Mouse (Mus musculus) heart, adult 2 months (tissue): Measurements from ENCODE around the gene Slc15a2. TPM values are rescaled to one million over a fixed set of nuclear protein-coding genes. Genes with fewer than 3 reads are reported as not detected.
A peak's percentile ranks its signal among the peaks of the same experiment; 100 is the strongest.

ENCODE experiments used
- DNase-seq, 2 experiments: peaks; one replicate each; pipeline ENCODE4 v3.0.0; 2021
- H3K27ac ChIP-seq: fragments of 200-600 bp; 2 replicates; pipeline ENCODE4 v1.8.1; 2022
- H3K27me3 ChIP-seq: fragments of 200-500 bp; 2 replicates; pipeline ENCODE4 v1.6.1; 2012; ENCODE audit warnings: mild to moderate bottlenecking, low read length, inconsistent platforms, mixed read lengths; ENCODE audit not compliant: control insufficient read depth, insufficient read depth
- H3K36me3 ChIP-seq: fragments of 200-500 bp; 2 replicates; pipeline ENCODE4 v1.6.1; 2012; ENCODE audit warnings: low read length, inconsistent platforms; ENCODE audit not compliant: control insufficient read depth, insufficient read depth
- H3K4me1 ChIP-seq: fragments of 200-500 bp; 2 replicates; pipeline ENCODE4 v1.6.1; 2011; ENCODE audit warnings: low read length; ENCODE audit not compliant: control insufficient read depth, insufficient read depth
- H3K4me3 ChIP-seq: fragments of 200-600 bp; 2 replicates; pipeline ENCODE4 v1.8.1; 2022
- H3K79me2 ChIP-seq: fragments of 200-500 bp; replicated peaks from 2 replicates; pipeline ENCODE4 v1.6.1; 2012; ENCODE audit warnings: mild to moderate bottlenecking, inconsistent platforms, low read length, moderate library complexity, mixed read lengths; ENCODE audit not compliant: control insufficient read depth, insufficient read depth
- H3K9ac ChIP-seq: fragments of 200-500 bp; 2 replicates; pipeline ENCODE4 v1.6.1; 2012; ENCODE audit warnings: low read depth, mild to moderate bottlenecking, control low read depth, inconsistent platforms, low read length, mixed read lengths
- CTCF ChIP-seq: fragments of 200-600 bp; IDR thresholded peaks from 2 replicates; pipeline ENCODE4 v1.8.1; 2022; ENCODE audit warnings: antibody characterized with exemption, mild to moderate bottlenecking, moderate library complexity
- EP300 ChIP-seq: fragments of 200-500 bp; IDR thresholded peaks from 2 replicates; pipeline ENCODE4 v1.6.1; 2011; ENCODE audit warnings: low read depth, low read length, control low read depth; ENCODE audit not compliant: insufficient read depth
- POLR2A ChIP-seq: fragments of 200-500 bp; IDR thresholded peaks from 2 replicates; pipeline ENCODE4 v1.6.1; 2011; ENCODE audit warnings: mild to moderate bottlenecking, low read depth, low read length, control low read depth; ENCODE audit not compliant: insufficient read depth
- WGBS: fragments of 180-500 bp; shearing (Covaris S2); methylation state at CpG from one replicate; pipeline ENCODE4 v1.1.7; 2018; 5-methylcytosine and 5-hydroxymethylcytosine counted together
- intact Hi-C: fragments of 180-260 bp; cut with DNase I; formaldehyde crosslinking; loops from one replicate; pipeline ENCODE4 v1.15.1; 2025
- polyA plus RNA-seq: library from polyadenylated mRNA; depleted of rRNA; stranded (reverse); fragments of >200 nt; gene quantifications from 2 replicates; pipeline ENCODE4 v1.2.3, GENCODE M21; 2012
- total RNA-seq, 2 experiments: library from RNA; stranded (reverse); gene quantifications; 2 replicates each; pipeline ENCODE4 v1.2.3; 2021

The Slc15a2 gene
- total and polyA plus RNA-seq, 3 experiments: 1.6 to 3.3 (median 2.2) TPM

DNA sequence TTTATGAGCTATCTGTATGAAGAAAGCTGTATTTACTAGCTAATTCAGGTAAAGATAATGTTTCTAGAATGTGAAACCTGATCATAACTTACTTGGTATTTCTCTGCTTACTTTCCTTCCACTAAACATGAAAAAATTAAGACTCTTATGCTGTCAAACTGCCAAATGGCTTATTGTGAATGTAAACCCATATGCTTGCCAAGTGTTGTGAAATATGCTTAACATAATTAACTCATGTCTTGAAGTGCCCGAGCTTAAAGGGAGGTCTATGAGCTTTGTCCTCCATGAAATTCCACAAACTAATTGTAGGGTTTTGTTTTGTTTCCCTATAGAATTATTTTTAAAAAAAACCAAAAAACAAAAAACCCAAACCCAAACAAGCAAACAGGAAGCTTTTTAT, 50.9 kb downstream of the Slc15a2 start:
- intact Hi-C loops: no loop called here
- Histone ChIP-seq H3K9ac (no peak overlapping the region), H3K4me1 (no peaks in the 10 kb centered on the region), H3K36me3 (no peaks in the 10 kb centered on the region), H3K4me3 (no peak overlapping the region), H3K79me2 (no peaks in the 10 kb centered on the region), H3K27me3 (0 out of 2 replicates have a peak, but pooled peaks cover 2% of the 10 kb centered on the region), H3K27ac (no peak overlapping the region)
- DNase-seq: no peak
- WGBS: 44% methylated on average over 1 of the region's 1 CpGs
- TF ChIP-seq EP300 (no peak), CTCF (no peak), POLR2A (no peak)

DNA sequence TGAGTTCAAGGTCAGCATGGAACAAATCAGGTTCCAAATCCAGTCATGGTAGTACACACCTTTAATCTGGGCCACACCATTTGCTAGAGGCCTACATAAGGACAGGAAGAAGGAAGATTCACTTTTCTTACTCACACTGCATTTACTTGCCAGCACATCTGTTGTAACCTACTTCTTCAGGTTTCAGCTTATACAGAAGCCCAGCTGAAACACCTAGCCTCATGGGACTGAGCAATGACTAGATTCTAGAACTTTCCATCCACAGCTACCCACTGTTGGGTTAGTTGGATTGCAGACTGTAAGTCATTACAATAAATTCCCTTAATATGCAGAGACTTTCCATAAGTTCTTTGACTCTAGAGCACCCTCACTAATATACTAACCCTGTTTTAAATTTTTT, 52.2 kb downstream of the Slc15a2 start:
- Histone ChIP-seq H3K79me2 (no peaks in the 10 kb centered on the region), H3K36me3 (no peaks in the 10 kb centered on the region), H3K27ac (no peak overlapping the region), H3K4me3 (no peak overlapping the region), H3K9ac (no peak overlapping the region), H3K4me1 (no peaks in the 10 kb centered on the region), H3K27me3 (0 out of 2 replicates have a peak, but pooled peaks cover 2% of the 10 kb centered on the region)
- no peak for DNase-seq
- intact Hi-C loops: no loop called here
- TF ChIP-seq POLR2A (no peak), CTCF (no peak), EP300 (no peak)

DNA sequence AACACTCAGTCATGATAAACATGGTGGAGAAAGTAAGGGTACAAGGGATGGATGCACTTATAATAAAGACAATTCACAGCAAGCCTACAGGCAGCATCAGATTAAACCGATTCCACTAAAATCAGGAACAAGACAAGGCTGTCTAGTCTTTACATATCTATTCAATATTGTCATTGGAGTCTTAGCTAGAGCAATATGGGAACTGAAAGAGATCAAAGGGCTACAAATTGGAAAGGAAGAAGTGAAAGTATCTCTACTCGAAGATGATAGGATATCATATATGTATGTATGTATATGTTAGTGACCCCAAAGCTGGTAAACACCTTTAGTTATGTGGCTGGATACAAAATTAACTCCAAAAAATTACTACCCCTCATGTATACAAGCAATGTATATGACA, 55.8 kb downstream of the Slc15a2 start:
- intact Hi-C loops: loop anchor here (5.0 kb wide), 1 partner anchor 88 kb away; no protein-coding TSS in a partner anchor
- H3K4me1 ChIP-seq: no peaks in the 10 kb centered on the region
- no peak overlapping the region for H3K4me3 ChIP-seq
- H3K27me3 ChIP-seq: no peaks in the 10 kb centered on the region
- no peaks in the 10 kb centered on the region for H3K79me2 ChIP-seq
- no peak overlapping the region for H3K27ac ChIP-seq
- no peak overlapping the region for H3K9ac ChIP-seq
- WGBS: 76% methylated on average over 2 of the region's 2 CpGs
- H3K36me3 ChIP-seq: no peaks in the 10 kb centered on the region
- TF ChIP-seq POLR2A (no peak), EP300 (no peak), CTCF (no peak)
- DNase-seq: no peak

DNA sequence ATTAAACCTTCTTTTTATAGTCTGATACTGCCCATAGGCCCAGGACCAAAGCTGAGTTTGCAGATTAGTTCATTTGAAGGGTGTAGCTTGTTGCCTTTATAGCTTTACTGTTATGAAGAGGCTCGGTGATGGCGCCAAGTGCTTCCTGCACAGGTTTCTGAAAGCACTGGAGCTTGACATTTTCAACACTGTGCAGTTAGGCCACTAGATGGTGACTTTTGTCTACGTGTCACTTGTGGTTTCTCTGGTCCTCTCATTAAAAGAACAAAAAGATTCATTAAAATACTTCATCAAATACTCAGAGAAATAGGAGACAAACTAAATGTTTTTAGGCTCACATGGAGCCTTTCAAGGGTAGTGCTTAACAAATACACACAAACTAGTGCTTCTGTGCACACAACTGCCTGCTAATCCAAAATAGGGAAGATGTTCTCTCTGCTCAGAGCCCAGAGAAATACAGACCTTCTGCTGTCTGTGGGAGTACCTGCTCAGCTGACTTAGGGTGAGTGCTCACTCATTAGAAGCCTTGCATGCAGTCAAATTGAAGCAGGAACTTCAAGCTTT, 60.8 kb downstream of the Slc15a2 start:
- H3K4me3 ChIP-seq: no peak overlapping the region
- no peaks in the 10 kb centered on the region for H3K4me1 ChIP-seq
- no peaks in the 10 kb centered on the region for H3K79me2 ChIP-seq
- no peak for DNase-seq
- intact Hi-C loops: no loop called here
- H3K27ac ChIP-seq: no peak overlapping the region
- no peak for TF ChIP-seq EP300
- TF ChIP-seq CTCF: peak; percentile 48
- no peak for TF ChIP-seq POLR2A
- H3K27me3 ChIP-seq: no peaks in the 10 kb centered on the region
- no peak overlapping the region for H3K9ac ChIP-seq
- no peaks in the 10 kb centered on the region for H3K36me3 ChIP-seq
- WGBS: 44% methylated on average over 3 of the region's 3 CpGs

DNA sequence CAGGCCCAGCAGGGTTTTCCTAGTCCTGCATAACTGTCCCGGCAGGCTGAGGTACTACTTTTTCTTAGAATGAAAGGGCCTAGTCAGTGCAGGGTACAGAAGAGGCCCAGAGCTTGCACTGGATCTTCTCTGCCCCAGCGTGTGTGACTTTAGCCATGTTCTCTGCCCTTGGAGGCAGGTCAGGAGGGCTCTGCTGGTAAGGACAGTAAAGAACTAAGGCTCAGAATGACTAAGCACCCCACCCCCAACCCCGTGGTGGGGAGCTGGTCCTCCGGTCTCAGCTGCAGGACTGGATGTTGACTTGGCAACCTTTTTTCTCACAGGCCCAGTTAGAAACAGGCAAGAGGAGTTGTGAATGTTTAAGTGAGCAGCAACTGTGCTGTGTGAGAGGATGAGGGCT, 62.0 kb downstream of the Slc15a2 start:
- intact Hi-C loops: no loop called here
- H3K4me1 ChIP-seq: no peaks in the 10 kb centered on the region
- DNase-seq: no peak
- no peak overlapping the region for H3K4me3 ChIP-seq
- no peaks in the 10 kb centered on the region for H3K36me3 ChIP-seq
- H3K79me2 ChIP-seq: no peaks in the 10 kb centered on the region
- H3K27ac ChIP-seq: no peak overlapping the region
- no peaks in the 10 kb centered on the region for H3K27me3 ChIP-seq
- no peak for TF ChIP-seq POLR2A
- WGBS: 36% methylated on average over 4 of the region's 4 CpGs
- H3K9ac ChIP-seq: no peak overlapping the region

DNA sequence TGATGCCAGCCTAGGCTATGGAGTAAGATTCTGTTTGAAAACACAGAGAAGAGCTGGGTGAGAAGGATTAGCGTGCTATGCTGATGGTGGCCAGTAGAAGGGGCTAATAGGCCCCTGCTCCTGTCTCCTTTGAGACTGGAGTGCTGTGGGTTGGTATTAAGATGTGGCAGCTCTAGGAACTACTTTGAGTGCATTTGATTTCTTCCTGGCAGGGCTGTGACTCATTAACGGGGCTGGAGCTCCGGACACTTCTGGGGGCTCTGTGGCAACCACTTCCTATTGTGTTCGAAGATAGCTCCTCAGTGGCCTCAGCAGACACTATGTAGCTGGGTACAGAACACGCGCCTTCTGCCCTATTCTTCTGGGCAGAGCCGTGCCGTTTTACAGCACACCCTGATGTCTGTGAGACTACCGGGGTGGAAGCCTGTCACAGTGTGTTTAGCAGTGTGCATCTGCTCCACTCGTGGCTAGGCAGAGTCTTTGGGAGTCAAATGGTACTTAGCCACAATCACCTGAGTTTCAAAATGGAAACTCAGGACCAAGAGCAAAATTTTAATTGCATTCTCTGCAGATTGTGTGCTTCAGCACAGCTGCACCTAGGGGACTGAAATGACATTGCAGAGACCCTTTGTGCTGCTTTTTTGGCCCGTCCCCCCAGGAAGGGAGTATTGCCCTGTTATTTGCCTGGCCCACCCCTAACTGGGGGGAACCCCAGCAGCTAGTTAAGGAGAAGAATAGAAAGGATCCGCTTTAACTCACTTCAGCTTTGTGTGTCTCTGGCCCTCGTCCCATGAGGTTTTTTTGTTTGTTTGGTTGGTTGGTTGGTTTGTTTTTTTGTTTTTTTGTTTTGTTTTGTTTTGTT, 64.3 kb downstream of the Slc15a2 start:
- no peaks in the 10 kb centered on the region for H3K27me3 ChIP-seq
- 63% methylated on average over 13 of the region's 13 CpGs for WGBS
- no peak overlapping the region for H3K9ac ChIP-seq
- H3K79me2 ChIP-seq: no peaks in the 10 kb centered on the region
- no peak for DNase-seq
- H3K36me3 ChIP-seq: no peaks in the 10 kb centered on the region
- no peaks in the 10 kb centered on the region for H3K4me1 ChIP-seq
- H3K4me3 ChIP-seq: no peak overlapping the region
- TF ChIP-seq CTCF: peak; percentile 25; the same call in 1 of the 2 replicates
- TF ChIP-seq POLR2A: no peak
- no peak for TF ChIP-seq EP300
- H3K27ac ChIP-seq: no peak overlapping the region
- intact Hi-C loops: no loop called here
